Mouse (Mus musculus): ENCODE data around the gene Cwh43. TPM values are rescaled to one million over a fixed set of nuclear protein-coding genes. Genes with fewer than 3 reads are reported as not detected.

Gene Cwh43
- total RNA-seq, 1 experiment = 0.31 TPM

- in situ Hi-C loops (cut with MboI; ENCODE audit: low sequenced_read_pairs in 2 of 2, unreplicated experiment in 2 of 2) = no loop called here
- no peak for TF ChIP-seq ZNF384 (IDR thresholded peaks at IDR 0.05; ENCODE audit: low read depth, low read length)
- no peak for TF ChIP-seq CHD2 (IDR thresholded peaks at IDR 0.05; ENCODE audit: low read depth, low read length)
- TF ChIP-seq ZC3H11A (IDR thresholded peaks at IDR 0.05; ENCODE audit: borderline replicate concordance, low read depth, low read length) = no peak
- TF ChIP-seq HCFC1 (IDR thresholded peaks at IDR 0.05; ENCODE audit: borderline replicate concordance, insufficient read depth, low read length) = no peak
- TF ChIP-seq MAFK (IDR thresholded peaks at IDR 0.05; ENCODE audit: insufficient read depth, low read depth, low read length) = no peak
- Histone ChIP-seq H3K9me3 (ENCODE audit: control insufficient read depth, insufficient read depth, low read depth, low read length) (no peaks in the 10 kb centered on the region), H3K9ac (ENCODE audit: insufficient read depth, low read depth, low read length, poor library complexity, severe bottlenecking) (no peak overlapping the region), H3K4me1 (ENCODE audit: control insufficient read depth in 2 of 2, insufficient read depth in 2 of 2, low read length in 2 of 2, poor library complexity in 1 of 2) (peaks cover 4 to 11% of the 10 kb centered on the region in 2 experiments; a peak in 3 of 4 replicates), H3K4me3 (ENCODE audit: insufficient read depth in 1 of 2, low read depth in 1 of 2, low read length in 2 of 2, poor library complexity in 1 of 2, severe bottlenecking in 1 of 2) (no peak overlapping the region), H3K36me3 (ENCODE audit: control insufficient read depth, insufficient read depth, low read length, poor library complexity, severe bottlenecking) (no peaks in the 10 kb centered on the region), H3K27ac (ENCODE audit: insufficient read depth, low read depth, low read length, poor library complexity, severe bottlenecking) (no peak overlapping the region)
- DNase-seq (ENCODE audit: low read depth, low spot score) = no peak
Measured at GRCm38 (mm10) chr5:73362338-73362737, 43.5 kb upstream of the Cwh43 start.

- Histone ChIP-seq H3K4me3 (ENCODE audit: insufficient read depth in 1 of 2, low read depth in 1 of 2, low read length in 2 of 2, poor library complexity in 1 of 2, severe bottlenecking in 1 of 2) (no peak overlapping the region), H3K36me3 (ENCODE audit: control insufficient read depth, insufficient read depth, low read length, poor library complexity, severe bottlenecking) (no peaks in the 10 kb centered on the region), H3K9me3 (ENCODE audit: control insufficient read depth, insufficient read depth, low read depth, low read length) (no peaks in the 10 kb centered on the region), H3K4me1 (ENCODE audit: control insufficient read depth in 2 of 2, insufficient read depth in 2 of 2, low read length in 2 of 2, poor library complexity in 1 of 2) (peaks cover 4 to 15% of the 10 kb centered on the region in 2 experiments; a peak in 3 of 4 replicates), H3K9ac (ENCODE audit: insufficient read depth, low read depth, low read length, poor library complexity, severe bottlenecking) (no peak overlapping the region), H3K27ac (ENCODE audit: insufficient read depth, low read depth, low read length, poor library complexity, severe bottlenecking) (no peak overlapping the region)
- no peak for DNase-seq (ENCODE audit: low read depth, low spot score)
- TF ChIP-seq CHD2 (IDR thresholded peaks at IDR 0.05; ENCODE audit: low read depth, low read length) (no peak), MAFK (IDR thresholded peaks at IDR 0.05; ENCODE audit: insufficient read depth, low read depth, low read length) (no peak), ZNF384 (IDR thresholded peaks at IDR 0.05; ENCODE audit: low read depth, low read length) (no peak), HCFC1 (IDR thresholded peaks at IDR 0.05; ENCODE audit: borderline replicate concordance, insufficient read depth, low read length) (no peak), ZC3H11A (IDR thresholded peaks at IDR 0.05; ENCODE audit: borderline replicate concordance, low read depth, low read length) (no peak)
- in situ Hi-C loops (cut with MboI; ENCODE audit: low sequenced_read_pairs in 2 of 2, unreplicated experiment in 2 of 2) = no loop called here
Measured at GRCm38 (mm10) chr5:73362791-73363190, 43.1 kb upstream of the Cwh43 start.

GRCm38 (mm10) chr5:73364107-73364864 is 41.6 kb upstream of the Cwh43 start:
- Histone ChIP-seq H3K4me1 (ENCODE audit: control insufficient read depth in 2 of 2, insufficient read depth in 2 of 2, low read length in 2 of 2, poor library complexity in 1 of 2) (peaks cover 14 to 23% of the 10 kb centered on the region in 2 experiments), H3K36me3 (ENCODE audit: control insufficient read depth, insufficient read depth, low read length, poor library complexity, severe bottlenecking) (no peaks in the 10 kb centered on the region), H3K9me3 (ENCODE audit: control insufficient read depth, insufficient read depth, low read depth, low read length) (no peaks in the 10 kb centered on the region), H3K4me3 (ENCODE audit: insufficient read depth in 1 of 2, low read depth in 1 of 2, low read length in 2 of 2, poor library complexity in 1 of 2, severe bottlenecking in 1 of 2) (no peak overlapping the region), H3K27ac (ENCODE audit: insufficient read depth, low read depth, low read length, poor library complexity, severe bottlenecking) (no peak overlapping the region), H3K9ac (ENCODE audit: insufficient read depth, low read depth, low read length, poor library complexity, severe bottlenecking) (no peak overlapping the region)
- no peak for TF ChIP-seq MAFK (IDR thresholded peaks at IDR 0.05; ENCODE audit: insufficient read depth, low read depth, low read length)
- in situ Hi-C loops (cut with MboI; ENCODE audit: low sequenced_read_pairs in 2 of 2, unreplicated experiment in 2 of 2) = no loop called here
- no peak for DNase-seq (ENCODE audit: low read depth, low spot score)

GRCm38 (mm10) chr5:73367906-73368305 is 38.0 kb upstream of the Cwh43 start:
- H3K27ac ChIP-seq (ENCODE audit: insufficient read depth, low read depth, low read length, poor library complexity, severe bottlenecking) = peak overlapping the region; percentile 50; the same call in 1 of the 2 replicates
- TF ChIP-seq HCFC1 (IDR thresholded peaks at IDR 0.05; ENCODE audit: borderline replicate concordance, insufficient read depth, low read length) (no peak), CHD2 (IDR thresholded peaks at IDR 0.05; ENCODE audit: low read depth, low read length) (no peak)
- peaks cover 16 to 22% of the 10 kb centered on the region in 2 experiments for H3K4me1 ChIP-seq (ENCODE audit: control insufficient read depth in 2 of 2, insufficient read depth in 2 of 2, low read length in 2 of 2, poor library complexity in 1 of 2)
- H3K4me3 ChIP-seq (ENCODE audit: insufficient read depth in 1 of 2, low read depth in 1 of 2, low read length in 2 of 2, poor library complexity in 1 of 2, severe bottlenecking in 1 of 2) = no peak overlapping the region; a peak in 1 of 4 replicates
- H3K9me3 ChIP-seq (ENCODE audit: control insufficient read depth, insufficient read depth, low read depth, low read length) = no peaks in the 10 kb centered on the region
- in situ Hi-C loops (cut with MboI; ENCODE audit: low sequenced_read_pairs in 2 of 2, unreplicated experiment in 2 of 2) = no loop called here
- no peak overlapping the region for H3K9ac ChIP-seq (ENCODE audit: insufficient read depth, low read depth, low read length, poor library complexity, severe bottlenecking)
- DNase-seq (ENCODE audit: low read depth, low spot score) = peak; percentile 40
- H3K36me3 ChIP-seq (ENCODE audit: control insufficient read depth, insufficient read depth, low read length, poor library complexity, severe bottlenecking) = no peaks in the 10 kb centered on the region
